Mouse (Mus musculus) kidney, postnatal 0 days (tissue): ENCODE measurements at regions not wholly inside any gene's neighbourhood (a gene's known extent, or its start where the extent isn't known, plus 50 kb on each side); places are given as distances from the start of the nearest gene placed in this dataset.

Source experiments
- ATAC-seq: fragments of 200-750 bp; cut with Nextera tagmentation; replicated peaks from 2 replicates; pipeline ENCODE4 v1.8.0; 2017; ENCODE audit warnings: low read depth, moderate number of reproducible peaks, moderate TSS enrichment, moderate library complexity; ENCODE audit not compliant: low FRiP score
- DNase-seq: peaks from one replicate; pipeline ENCODE4 v3.0.0-alpha.2; 2016; ENCODE audit warnings: low spot score
- H3K27ac ChIP-seq: fragments of 300-500 bp; sonication (generic); 2 replicates; pipeline ENCODE4 v1.5.1; 2014; ENCODE audit warnings: mild to moderate bottlenecking
- H3K27me3 ChIP-seq: fragments of 300-500 bp; sonication (generic); 2 replicates; pipeline ENCODE4 v1.6.1; 2014; ENCODE audit warnings: low read length, mixed read lengths; ENCODE audit not compliant: insufficient read depth
- H3K36me3 ChIP-seq: fragments of 300-500 bp; sonication (generic); 2 replicates; pipeline ENCODE4 v1.6.1; 2014; ENCODE audit warnings: low read length, mixed read lengths; ENCODE audit not compliant: insufficient read depth
- H3K4me1 ChIP-seq: fragments of 300-500 bp; sonication (generic); replicated peaks from 2 replicates; pipeline ENCODE4 v1.6.1; 2014; ENCODE audit warnings: antibody characterized with exemption, low read length, mixed read lengths; ENCODE audit not compliant: insufficient read depth
- H3K4me2 ChIP-seq: fragments of 300-500 bp; sonication (generic); 2 replicates; pipeline ENCODE4 v1.6.1; 2014; ENCODE audit warnings: mild to moderate bottlenecking, low read length, moderate library complexity, mixed read lengths
- H3K4me3 ChIP-seq: fragments of 300-500 bp; sonication (generic); replicated peaks from 2 replicates; pipeline ENCODE4 v1.5.1; 2014; ENCODE audit warnings: low read depth, low read length
- H3K9ac ChIP-seq: fragments of 300-500 bp; sonication (generic); 2 replicates; pipeline ENCODE4 v1.6.1; 2014; ENCODE audit warnings: low read depth, low read length
- H3K9me3 ChIP-seq: fragments of 300-500 bp; sonication (generic); replicated peaks from 2 replicates; pipeline ENCODE4 v1.6.1; 2016; ENCODE audit warnings: low read length, inconsistent platforms, mixed read lengths
- CTCF ChIP-seq: IDR thresholded peaks from 2 replicates; pipeline ENCODE4 v1.5.1; 2016; ENCODE audit warnings: antibody characterized with exemption, low read depth, mild to moderate bottlenecking, moderate library complexity
- WGBS: fragments of 180-500 bp; shearing (Covaris S2); extraction: QIAGEN DNeasy Blood & Tissue Kit; methylation state at CpG from one replicate; pipeline ENCODE4 v1.1.7; 2014; 5-methylcytosine and 5-hydroxymethylcytosine counted together

DNA sequence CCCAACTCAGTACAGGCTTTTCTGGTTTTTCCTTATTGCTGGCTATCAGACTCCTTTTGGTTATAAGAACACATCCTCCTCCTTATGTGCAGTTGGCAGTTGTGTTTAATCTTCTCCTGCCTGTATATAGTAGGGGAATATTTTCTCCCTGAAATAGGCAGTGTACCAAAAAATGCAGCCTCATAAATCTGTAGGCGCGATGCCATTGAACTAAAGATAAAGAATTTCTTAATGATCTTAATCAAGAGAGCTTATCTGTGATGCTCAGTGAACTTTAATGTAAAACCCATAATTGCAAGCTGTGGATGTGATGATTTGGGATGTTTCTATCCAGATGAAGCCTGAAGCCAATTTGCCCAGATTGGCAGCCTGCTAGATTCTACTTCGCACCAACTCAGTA lies 1099.6 kb upstream of the Tenm2 start:
- no peak for TF ChIP-seq CTCF
- Histone ChIP-seq H3K4me2 (no peak overlapping the region), H3K4me1 (no peaks in the 10 kb centered on the region), H3K4me3 (no peak overlapping the region), H3K9me3 (no peaks in the 10 kb centered on the region), H3K27me3 (no peaks in the 10 kb centered on the region), H3K36me3 (no peaks in the 10 kb centered on the region), H3K27ac (no peak overlapping the region), H3K9ac (no peak overlapping the region)
- no peak for DNase-seq
- WGBS: 69% methylated on average over 3 of the region's 3 CpGs
- no peak for ATAC-seq

DNA sequence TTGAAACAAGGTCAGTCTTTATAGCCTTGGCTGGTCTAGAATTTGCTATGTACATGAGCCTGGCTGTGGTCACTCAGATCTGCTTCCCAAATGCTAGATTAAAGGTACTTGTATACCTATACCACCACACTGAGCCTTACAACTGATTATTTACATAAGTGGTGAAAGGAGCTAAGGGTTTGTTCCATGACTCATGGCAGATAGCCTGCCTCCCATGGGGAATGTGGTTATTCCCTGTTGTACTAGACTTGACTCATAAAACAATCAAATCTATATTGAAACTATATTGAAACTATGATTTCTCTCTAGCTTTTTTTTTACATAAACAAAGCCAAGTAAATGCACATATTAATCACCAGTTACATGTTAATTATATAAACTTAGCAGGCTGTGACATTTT lies 1061.9 kb upstream of the Tenm2 start:
- H3K4me1 ChIP-seq: no peaks in the 10 kb centered on the region
- no peaks in the 10 kb centered on the region for H3K27me3 ChIP-seq
- no peak overlapping the region for H3K4me3 ChIP-seq
- H3K27ac ChIP-seq: no peak overlapping the region
- no peak for TF ChIP-seq CTCF
- H3K9me3 ChIP-seq: no peaks in the 10 kb centered on the region
- DNase-seq (no peak), ATAC-seq (no peak)
- H3K4me2 ChIP-seq: no peak overlapping the region
- H3K36me3 ChIP-seq: no peaks in the 10 kb centered on the region
- H3K9ac ChIP-seq: no peak overlapping the region

DNA sequence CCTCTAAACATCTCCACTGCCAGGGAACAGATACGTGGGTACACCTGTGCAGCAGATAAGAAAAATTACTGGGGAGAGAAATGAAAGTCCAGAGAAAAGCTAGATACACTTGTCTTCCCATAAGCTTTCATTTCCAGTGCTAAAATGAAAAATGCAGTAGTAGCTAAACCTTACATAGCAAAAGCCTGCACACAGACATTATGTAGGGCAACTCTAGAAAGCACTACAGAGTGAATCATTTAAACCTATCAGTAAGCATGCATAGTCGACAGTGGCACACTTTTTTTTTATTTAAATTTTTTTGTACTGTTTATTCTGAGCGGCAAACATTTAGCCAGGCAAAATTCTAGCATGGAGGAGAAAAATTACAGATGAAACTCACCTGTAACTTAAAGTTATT lies 1055.5 kb upstream of the Tenm2 start:
- WGBS: 81% methylated on average over 3 of the region's 3 CpGs
- H3K9ac ChIP-seq: no peak overlapping the region
- H3K36me3 ChIP-seq: no peaks in the 10 kb centered on the region
- no peaks in the 10 kb centered on the region for H3K9me3 ChIP-seq
- TF ChIP-seq CTCF: no peak
- no peak for DNase-seq
- no peaks in the 10 kb centered on the region for H3K4me1 ChIP-seq
- no peak overlapping the region for H3K4me3 ChIP-seq
- no peak overlapping the region for H3K4me2 ChIP-seq
- H3K27ac ChIP-seq: no peak overlapping the region
- H3K27me3 ChIP-seq: no peaks in the 10 kb centered on the region
- no peak for ATAC-seq

DNA sequence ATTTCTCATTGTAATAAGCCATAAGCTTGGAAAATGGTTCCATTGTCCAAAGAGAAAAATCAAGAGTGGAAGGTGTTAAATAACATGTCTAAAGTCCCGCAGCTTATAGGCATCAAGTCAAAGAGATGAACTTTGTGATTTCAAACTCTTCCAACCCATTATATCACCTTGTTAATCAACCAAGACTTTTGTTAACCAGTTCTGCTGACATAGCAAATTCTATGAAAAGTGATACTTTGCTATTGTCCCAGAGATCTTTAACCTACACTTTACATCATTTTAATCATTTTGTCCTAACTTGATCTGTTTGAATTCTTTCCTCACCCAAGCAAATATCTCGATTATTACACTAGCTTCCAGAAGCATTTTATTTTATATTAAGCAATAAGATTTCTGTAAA lies 1045.2 kb upstream of the Tenm2 start:
- WGBS: 74% methylated on average over 2 of the region's 2 CpGs
- TF ChIP-seq CTCF: no peak
- Histone ChIP-seq H3K4me1 (no peaks in the 10 kb centered on the region), H3K27me3 (no peaks in the 10 kb centered on the region), H3K9ac (no peak overlapping the region), H3K27ac (no peak overlapping the region), H3K4me2 (no peak overlapping the region), H3K9me3 (no peaks in the 10 kb centered on the region), H3K36me3 (no peaks in the 10 kb centered on the region), H3K4me3 (no peak overlapping the region)
- no peak for DNase-seq
- no peak for ATAC-seq
